Comparison of ENCODE assay signal across 20 mouse cellular contexts in the genomic region with DNA sequence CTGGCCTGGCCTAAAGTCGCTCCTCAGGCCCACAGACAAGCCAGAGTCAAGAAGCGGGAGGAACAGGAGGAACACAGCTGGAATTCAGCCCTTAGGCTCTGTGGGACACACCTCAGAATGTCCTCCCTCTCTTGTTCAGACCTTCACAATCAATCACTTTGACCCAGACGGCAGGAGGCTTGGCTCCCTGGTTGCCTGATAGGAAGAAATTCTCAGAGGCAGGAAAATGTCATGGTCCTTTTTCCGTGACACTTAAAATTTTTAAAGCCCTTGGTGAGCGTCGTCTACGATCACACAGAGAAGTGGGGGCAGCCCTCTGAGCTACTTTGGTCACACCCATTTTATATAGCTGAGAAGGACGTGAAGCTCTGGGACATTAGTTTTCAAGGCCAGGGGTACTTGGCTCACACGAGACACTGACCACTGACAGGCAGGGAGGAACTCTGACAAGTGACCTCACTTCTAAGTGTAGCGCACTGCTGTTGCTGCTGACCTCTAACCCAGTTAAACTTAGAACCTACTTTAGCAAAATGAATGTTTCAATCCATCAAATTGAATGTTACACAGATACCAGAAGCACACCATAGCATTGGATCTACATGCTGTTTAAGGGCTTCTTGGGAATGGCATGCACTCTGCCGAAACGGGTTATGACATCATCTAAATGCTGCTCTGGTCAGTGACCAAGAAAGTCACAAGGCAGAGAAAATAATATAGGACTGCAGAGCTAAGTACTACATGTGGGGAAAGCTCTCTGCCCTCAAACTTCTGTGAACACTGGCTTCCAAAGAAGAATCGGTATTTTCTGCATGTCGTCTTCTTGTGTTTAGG.
DNase-seq lines count a peak whose midpoint lies in the region; ATAC-seq lines count a peak whose summit lies in the region.
"Had no signal": no experiment of that assay in that cellular context is flagged by ENCODE, and none has a peak within 500 bp of the region (broad histone marks: within the 10 kb centered on the region; RNA-seq: fewer than 3 reads in every experiment).

No protein-coding gene starts in this region.

- no peak overlapping the region for H3K27ac ChIP-seq in embryonic facial prominence, embryonic 14.5 days (replicated peaks; ENCODE audit: low read depth, low read length)
- no peak overlapping the region for H3K27ac ChIP-seq in embryonic facial prominence, embryonic 10.5 days (replicated peaks)
- H3K27ac ChIP-seq in heart, embryonic 13.5 days (replicated peaks), result peak overlapping the region; percentile 82
- no peak overlapping the region for H3K27ac ChIP-seq in embryonic facial prominence, embryonic 15.5 days (replicated peaks)
- H3K27ac ChIP-seq: forebrain, embryonic 12.5 days; liver, embryonic 14.5 days; midbrain, embryonic 12.5 days; neural tube, embryonic 13.5 days had no signal

- H3K4me1 ChIP-seq in embryonic facial prominence, embryonic 14.5 days (ENCODE audit: control insufficient read depth, insufficient read depth, low read length), result no peaks in the 10 kb centered on the region
- 0 out of 2 replicates have a peak, but pooled peaks cover under 1% of the 10 kb centered on the region for H3K4me1 ChIP-seq in embryonic facial prominence, embryonic 10.5 days
- peaks cover 59% of the 10 kb centered on the region for H3K4me1 ChIP-seq in heart, embryonic 13.5 days
- no peaks in the 10 kb centered on the region for H3K4me1 ChIP-seq in embryonic facial prominence, embryonic 15.5 days
- H3K4me1 ChIP-seq: lung, embryonic 15.5 days; midbrain, embryonic 12.5 days; neural tube, embryonic 13.5 days had no signal

- H3K27me3 ChIP-seq in embryonic facial prominence, embryonic 14.5 days (replicated peaks; ENCODE audit: control insufficient read depth, insufficient read depth, low read length), result no peaks in the 10 kb centered on the region
- H3K27me3 ChIP-seq in embryonic facial prominence, embryonic 10.5 days (replicated peaks; ENCODE audit: low read depth, poor library complexity, severe bottlenecking), result no peaks in the 10 kb centered on the region
- no peaks in the 10 kb centered on the region for H3K27me3 ChIP-seq in heart, embryonic 13.5 days (replicated peaks)
- no peaks in the 10 kb centered on the region for H3K27me3 ChIP-seq in embryonic facial prominence, embryonic 15.5 days
- H3K27me3 ChIP-seq: forebrain, embryonic 12.5 days; lung, embryonic 15.5 days; neural tube, embryonic 13.5 days had no signal

- H3K9ac ChIP-seq in embryonic facial prominence, embryonic 14.5 days (ENCODE audit: low read depth, low read length), result no peak overlapping the region
- peak overlapping the region; percentile 10; the same call in 1 of the 2 replicates for H3K9ac ChIP-seq in heart, embryonic 13.5 days
- no peak overlapping the region for H3K9ac ChIP-seq in embryonic facial prominence, embryonic 15.5 days
- H3K9ac ChIP-seq: forebrain, embryonic 12.5 days; liver, embryonic 14.5 days; lung, embryonic 15.5 days; midbrain, embryonic 12.5 days; neural tube, embryonic 13.5 days had no signal

- H3K36me3 ChIP-seq in embryonic facial prominence, embryonic 14.5 days (ENCODE audit: control insufficient read depth, insufficient read depth, low read length), result peaks cover 30% of the 10 kb centered on the region
- no peaks in the 10 kb centered on the region for H3K36me3 ChIP-seq in embryonic facial prominence, embryonic 10.5 days (replicated peaks)
- H3K36me3 ChIP-seq in heart, embryonic 13.5 days, result peaks cover 51% of the 10 kb centered on the region
- H3K36me3 ChIP-seq in embryonic facial prominence, embryonic 15.5 days, result peaks cover 28% of the 10 kb centered on the region
- H3K36me3 ChIP-seq: forebrain, embryonic 12.5 days; midbrain, embryonic 12.5 days; neural tube, embryonic 13.5 days had no signal

- DNase-seq in embryonic facial prominence, embryonic 14.5 days (ENCODE audit: low spot score), result no peak
- DNase-seq in embryonic facial prominence, embryonic 10.5 days (ENCODE audit: low spot score), result no peak
- DNase-seq in heart, postnatal 36 days, result no peak
- DNase-seq in NIH3T3 (ENCODE audit: low read depth), result peak; percentile 16
- no peak for DNase-seq in testis, postnatal 10 days (ENCODE audit: low spot score)
- DNase-seq in spleen, postnatal 36 days (ENCODE audit: low spot score in 2 of 2), result no peak
- DNase-seq: cerebellum, postnatal 10 days; gastrocnemius, postnatal 14 days; kidney, adult 18-20 months; kidney, postnatal 10 days; lung, postnatal 4 days; right cerebral cortex, adult 18-20 months; thymus, postnatal 25 days had no signal

- ATAC-seq in embryonic facial prominence, embryonic 14.5 days (ENCODE audit: low read depth), result peak; percentile 58; the same call in 1 of the 2 replicates
- no peak for ATAC-seq in heart, embryonic 13.5 days (ENCODE audit: extremely low read depth, insufficient number of reproducible peaks, low FRiP score, low TSS enrichment)
- ATAC-seq in embryonic facial prominence, embryonic 15.5 days (ENCODE audit: insufficient number of reproducible peaks, low FRiP score, low TSS enrichment, low read depth), result peak; percentile 56; the same call in 1 of the 2 replicates

- WGBS in embryonic facial prominence, embryonic 14.5 days, result 71% methylated on average over 14 of the region's 14 CpGs
- WGBS in embryonic facial prominence, embryonic 10.5 days, result 83% methylated on average over 14 of the region's 14 CpGs
- WGBS in heart, embryonic 13.5 days, result 50% methylated on average over 14 of the region's 14 CpGs
- 73% methylated on average over 14 of the region's 14 CpGs for WGBS in embryonic facial prominence, embryonic 15.5 days

- H3K4me2 ChIP-seq in embryonic facial prominence, embryonic 14.5 days (ENCODE audit: low read depth, low read length), result no peak overlapping the region
- H3K4me2 ChIP-seq in heart, embryonic 13.5 days, result no peak overlapping the region
- H3K4me2 ChIP-seq in embryonic facial prominence, embryonic 15.5 days (replicated peaks), result no peak overlapping the region
- H3K4me2 ChIP-seq: forebrain, embryonic 12.5 days; lung, embryonic 15.5 days; midbrain, embryonic 12.5 days; neural tube, embryonic 13.5 days had no signal

- H3K9me3 ChIP-seq in embryonic facial prominence, embryonic 14.5 days (ENCODE audit: control insufficient read depth, low read length), result no peaks in the 10 kb centered on the region
- H3K9me3 ChIP-seq in embryonic facial prominence, embryonic 10.5 days, result no peaks in the 10 kb centered on the region
- H3K9me3 ChIP-seq in heart, embryonic 13.5 days, result no peaks in the 10 kb centered on the region
- no peaks in the 10 kb centered on the region for H3K9me3 ChIP-seq in embryonic facial prominence, embryonic 15.5 days (replicated peaks)
- H3K9me3 ChIP-seq: forebrain, embryonic 12.5 days; lung, embryonic 15.5 days; midbrain, embryonic 12.5 days; neural tube, embryonic 13.5 days had no signal

- H3K4me3 ChIP-seq in embryonic facial prominence, embryonic 14.5 days (ENCODE audit: low read depth, low read length), result no peak overlapping the region
- no peak overlapping the region for H3K4me3 ChIP-seq in embryonic facial prominence, embryonic 10.5 days
- H3K4me3 ChIP-seq in heart, embryonic 13.5 days, result no peak overlapping the region
- no peak overlapping the region for H3K4me3 ChIP-seq in embryonic facial prominence, embryonic 15.5 days (replicated peaks)
- H3K4me3 ChIP-seq: forebrain, embryonic 12.5 days; lung, embryonic 15.5 days; midbrain, embryonic 12.5 days; neural tube, embryonic 13.5 days had no signal

- intact Hi-C loops in heart, postnatal 36 days (cut with DNase I), result no loop called here
